In the genomic region with DNA sequence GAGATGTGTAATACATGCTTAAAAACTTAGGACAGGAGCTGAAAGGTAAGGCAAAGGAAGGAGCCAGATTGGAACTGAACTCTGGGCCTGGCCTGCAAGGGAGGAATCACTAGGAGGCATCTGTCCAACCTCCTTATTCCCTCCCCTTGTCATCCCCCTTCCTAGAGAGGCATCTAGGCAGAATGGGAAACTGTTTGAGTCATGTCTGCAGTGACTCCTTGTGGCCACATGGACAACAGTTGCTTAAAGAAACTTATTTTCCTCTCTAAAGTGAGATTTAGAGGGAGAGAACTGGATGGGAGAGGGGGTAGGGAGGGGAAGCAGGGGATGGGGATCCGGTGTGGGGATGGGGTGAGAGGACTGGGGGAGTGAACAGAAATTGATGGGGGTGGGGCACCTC, we compare ENCODE assay signal across 15 mouse cellular contexts. TPM values are rescaled to one million over a fixed set of nuclear protein-coding genes. Genes with fewer than 3 reads are reported as not detected.
A peak's percentile ranks its signal among the peaks of the same experiment; 100 is the strongest.
DNase-seq lines count a peak whose midpoint lies in the region; ATAC-seq lines count a peak whose summit lies in the region.
"Had no signal": no experiment of that assay in that cellular context is flagged by ENCODE, and none has a peak within 500 bp of the region (broad histone marks: within the 10 kb centered on the region; RNA-seq: fewer than 3 reads in every experiment).

No protein-coding gene starts in this region.

- no peaks in the 10 kb centered on the region for H3K9me3 ChIP-seq in forebrain, embryonic 11.5 days (ENCODE audit: control insufficient read depth, low read length)
- no peaks in the 10 kb centered on the region for H3K9me3 ChIP-seq in forebrain, embryonic 13.5 days (replicated peaks)
- H3K9me3 ChIP-seq: hindbrain, embryonic 10.5 days had no signal

- no peak overlapping the region for H3K4me2 ChIP-seq in forebrain, embryonic 11.5 days (ENCODE audit: low read depth, low read length, severe bottlenecking)
- H3K4me2 ChIP-seq in forebrain, embryonic 13.5 days: no peak overlapping the region

- H3K27me3 ChIP-seq in forebrain, embryonic 11.5 days (ENCODE audit: control insufficient read depth, insufficient read depth, low read length): no peaks in the 10 kb centered on the region
- no peaks in the 10 kb centered on the region for H3K27me3 ChIP-seq in forebrain, embryonic 13.5 days

- H3K9ac ChIP-seq in forebrain, embryonic 11.5 days (ENCODE audit: low read length): no peak overlapping the region
- H3K9ac ChIP-seq in forebrain, embryonic 13.5 days: no peak overlapping the region

- WGBS in forebrain, embryonic 11.5 days: 39% methylated on average over 1 of the region's 1 CpGs
- WGBS in forebrain, embryonic 13.5 days: 61% methylated on average over 1 of the region's 1 CpGs

- H3K4me3 ChIP-seq in forebrain, embryonic 11.5 days (ENCODE audit: low read depth, low read length): no peak overlapping the region
- no peak overlapping the region for H3K4me3 ChIP-seq in forebrain, embryonic 13.5 days
- H3K4me3 ChIP-seq: hindbrain, embryonic 10.5 days had no signal

- no peak for ATAC-seq in forebrain, embryonic 11.5 days (replicated peaks; ENCODE audit: low FRiP score)
- no peak for ATAC-seq in forebrain, embryonic 13.5 days

- peak; percentile 38 for DNase-seq in forebrain, embryonic 11.5 days (ENCODE audit: low spot score)
- peak; percentile 28 for DNase-seq in kidney, postnatal 10 days
- no peak for DNase-seq in kidney, postnatal 36 days
- peak; percentile 17 for DNase-seq in CD4-positive helper T cell, adult 2 months (ENCODE audit: low read depth, low spot score)
- DNase-seq in brain, adult 2 months (ENCODE audit: low read depth, low spot score): peak; percentile 32
- no peak for DNase-seq in cerebellum, postnatal 10 days
- DNase-seq in adrenal gland, postnatal 10 days: no peak
- DNase-seq: cerebellum, adult 18-20 months; gastrocnemius, postnatal 10 days; kidney, postnatal 25 days; lung, adult 18-20 months had no signal

- H3K4me1 ChIP-seq in forebrain, embryonic 11.5 days (replicated peaks; ENCODE audit: control insufficient read depth, insufficient read depth, low read length): no peaks in the 10 kb centered on the region; the same call in 1 of the 2 replicates
- peaks cover 14% of the 10 kb centered on the region for H3K4me1 ChIP-seq in forebrain, embryonic 13.5 days

- no peaks in the 10 kb centered on the region for H3K36me3 ChIP-seq in forebrain, embryonic 11.5 days (ENCODE audit: control insufficient read depth, insufficient read depth, low read length)
- no peaks in the 10 kb centered on the region for H3K36me3 ChIP-seq in forebrain, embryonic 13.5 days (ENCODE audit: poor library complexity, severe bottlenecking)
- H3K36me3 ChIP-seq: hindbrain, embryonic 10.5 days had no signal

- H3K27ac ChIP-seq in forebrain, embryonic 11.5 days (ENCODE audit: low read depth, low read length): no peak overlapping the region
- H3K27ac ChIP-seq in forebrain, embryonic 13.5 days: no peak overlapping the region
- H3K27ac ChIP-seq: hindbrain, embryonic 10.5 days had no signal

RNA-seq across cellular contexts. Expression of a gene that starts 10.4 kb away (rescaled TPM):
- polyA plus RNA-seq in forebrain, embryonic 11.5 days (2014; fragmentation: Nextera tagmentation; extraction: Ambion mirVana): 0.19 TPM in 1 of 2 replicates, not detected in the other
- not detected in 2 replicates for polyA plus RNA-seq in forebrain, embryonic 13.5 days (2015; fragmentation: Nextera tagmentation; extraction: Ambion mirVana)
- total RNA-seq in adrenal gland, postnatal 10 days (2021): not detected
- total RNA-seq: gastrocnemius, postnatal 10 days; left cerebral cortex, postnatal 25 days had no signal
- polyA plus RNA-seq: hindbrain, embryonic 10.5 days; stomach, embryonic 14.5 days had no signal

RNA-seq across cellular contexts. Expression of a gene that starts 20.0 kb away (rescaled TPM):
- polyA plus RNA-seq in forebrain, embryonic 11.5 days (2014; fragmentation: Nextera tagmentation; extraction: Ambion mirVana): 7.7 and 8.4 TPM in 2 replicates
- polyA plus RNA-seq in forebrain, embryonic 13.5 days (2015; fragmentation: Nextera tagmentation; extraction: Ambion mirVana): 4.8 and 6.1 TPM in 2 replicates
- 10 to 100 TPM; 11.2 to 13.2 TPM for total RNA-seq in adrenal gland, postnatal 10 days (2021)

RNA-seq across cellular contexts. Expression of a gene that starts 22.4 kb away (rescaled TPM):
- not detected in 2 replicates for polyA plus RNA-seq in forebrain, embryonic 11.5 days (2014; fragmentation: Nextera tagmentation; extraction: Ambion mirVana)
- polyA plus RNA-seq in forebrain, embryonic 13.5 days (2015; fragmentation: Nextera tagmentation; extraction: Ambion mirVana): not detected in 2 replicates
- total RNA-seq in adrenal gland, postnatal 10 days (2021): under 1 TPM in 1 of 2 experiments, not detected in 1; 0.58 TPM
- total RNA-seq: gastrocnemius, postnatal 10 days; left cerebral cortex, postnatal 25 days had no signal
- polyA plus RNA-seq: hindbrain, embryonic 10.5 days; stomach, embryonic 14.5 days had no signal

RNA-seq across cellular contexts. Expression of a gene that starts 57.0 kb away (rescaled TPM):
- 0.17 TPM in 1 of 2 replicates, not detected in the other for polyA plus RNA-seq in forebrain, embryonic 11.5 days (2014; fragmentation: Nextera tagmentation; extraction: Ambion mirVana)
- polyA plus RNA-seq in forebrain, embryonic 13.5 days (2015; fragmentation: Nextera tagmentation; extraction: Ambion mirVana): 0.11 and 0.14 TPM in 2 replicates
- under 1 TPM; 0.24 to 0.30 TPM for total RNA-seq in adrenal gland, postnatal 10 days (2021)
- total RNA-seq: gastrocnemius, postnatal 10 days had no signal
- polyA plus RNA-seq: hindbrain, embryonic 10.5 days had no signal

Comparison
In these comparisons a context has a peak if more than half of its experiments do, and no peak if none do; other contexts are left out.
1. DNase-seq: peak in forebrain, embryonic 11.5 days (single experiment), kidney, postnatal 10 days (single experiment), CD4-positive helper T cell, adult 2 months (single experiment) and brain, adult 2 months (single experiment); none in kidney, postnatal 36 days (0 of 2), cerebellum, postnatal 10 days (0 of 2) and adrenal gland, postnatal 10 days (single experiment).